Comparison of ENCODE assay signal across 8 mouse cellular contexts in the genomic region with DNA sequence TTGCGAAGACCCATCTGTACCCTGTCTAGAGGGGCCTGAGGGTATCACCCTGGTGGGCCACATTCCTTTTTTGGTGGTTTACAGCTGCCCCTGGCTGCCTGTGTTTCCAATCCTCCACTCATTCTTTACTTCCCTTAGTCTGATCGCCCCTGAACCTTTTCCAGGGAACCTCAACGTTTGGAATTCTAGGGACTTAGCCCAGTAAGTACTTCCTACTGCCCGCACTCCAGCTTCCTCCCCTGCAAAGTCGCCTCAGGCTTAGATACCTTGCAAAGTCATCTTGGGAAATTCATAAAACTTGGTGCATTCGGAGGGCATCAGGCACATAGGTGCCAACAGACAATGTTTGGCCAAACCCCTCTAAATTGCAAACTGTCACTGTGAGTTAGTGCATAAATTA. TPM values are rescaled to one million over a fixed set of nuclear protein-coding genes. Genes with fewer than 3 reads are reported as not detected.
DNase-seq lines count a peak whose midpoint lies in the region; ATAC-seq and TF ChIP-seq lines count a peak whose summit lies in the region.

No protein-coding gene starts in this region.

- 41% methylated on average over 6 of the region's 6 CpGs for WGBS in heart, embryonic 15.5 days
- 10% methylated on average over 6 of the region's 6 CpGs for WGBS in bone marrow, adult 2 months
- 35% methylated on average over 6 of the region's 6 CpGs for WGBS in hindbrain, embryonic 15.5 days
- 36% methylated on average over 6 of the region's 6 CpGs for WGBS in midbrain, embryonic 13.5 days

- H3K36me3 ChIP-seq in heart, embryonic 15.5 days = no peaks in the 10 kb centered on the region
- no peaks in the 10 kb centered on the region for H3K36me3 ChIP-seq in hindbrain, embryonic 15.5 days
- H3K36me3 ChIP-seq in midbrain, embryonic 13.5 days = no peaks in the 10 kb centered on the region

- no peak for TF ChIP-seq CTCF in bone marrow, adult 2 months (IDR thresholded peaks at IDR 0.05; ENCODE audit: control insufficient read depth, insufficient read depth, low read length)

- TF ChIP-seq POLR2A in bone marrow, adult 2 months (IDR thresholded peaks at IDR 0.05; ENCODE audit: borderline replicate concordance, control insufficient read depth, low read depth, low read length) = no peak

- H3K27ac ChIP-seq in heart, embryonic 15.5 days = peak overlapping the region; percentile 82
- peak overlapping the region; percentile 99 for H3K27ac ChIP-seq in bone marrow, adult 2 months (ENCODE audit: control insufficient read depth, insufficient read depth, low read depth, low read length, poor library complexity)
- H3K27ac ChIP-seq in hindbrain, embryonic 15.5 days (replicated peaks) = peak overlapping the region; percentile 95
- H3K27ac ChIP-seq in midbrain, embryonic 13.5 days = peak overlapping the region; percentile 98

- DNase-seq in heart, postnatal 14 days = no peak
- no peak for DNase-seq in layer of hippocampus, postnatal 10 days (ENCODE audit: low spot score in 2 of 2)
- DNase-seq in right cerebral cortex, adult 2 months (ENCODE audit: low spot score in 2 of 2) = no peak

- H3K4me2 ChIP-seq in heart, embryonic 15.5 days = peak overlapping the region; percentile 89
- peak overlapping the region; percentile 73 for H3K4me2 ChIP-seq in hindbrain, embryonic 15.5 days
- H3K4me2 ChIP-seq in midbrain, embryonic 13.5 days (replicated peaks) = peak overlapping the region; percentile 76

- ATAC-seq in heart, embryonic 15.5 days (replicated peaks; ENCODE audit: insufficient number of reproducible peaks, insufficient read depth, low FRiP score, low read depth) = no peak
- no peak for ATAC-seq in hindbrain, embryonic 15.5 days (ENCODE audit: low FRiP score, low read depth)
- ATAC-seq in midbrain, embryonic 13.5 days = no peak
- no peak for ATAC-seq in frontal cortex, adult (ENCODE audit: low TSS enrichment)

- peaks cover 54% of the 10 kb centered on the region for H3K4me1 ChIP-seq in heart, embryonic 15.5 days (replicated peaks)
- H3K4me1 ChIP-seq in bone marrow, adult 2 months (ENCODE audit: control insufficient read depth, insufficient read depth, low read length) = peaks cover 34% of the 10 kb centered on the region
- H3K4me1 ChIP-seq in hindbrain, embryonic 15.5 days (replicated peaks) = peaks cover 68% of the 10 kb centered on the region
- peaks cover 76% of the 10 kb centered on the region for H3K4me1 ChIP-seq in midbrain, embryonic 13.5 days (replicated peaks)

- H3K9ac ChIP-seq in heart, embryonic 15.5 days = peak overlapping the region; percentile 70
- H3K9ac ChIP-seq in hindbrain, embryonic 15.5 days = peak overlapping the region; percentile 84
- peak overlapping the region; percentile 91 for H3K9ac ChIP-seq in midbrain, embryonic 13.5 days (replicated peaks)

- intact Hi-C loops in heart, postnatal 14 days (cut with DNase I) = no loop called here

- H3K4me3 ChIP-seq in heart, embryonic 15.5 days = peak overlapping the region; percentile 65
- peak overlapping the region; percentile 98 for H3K4me3 ChIP-seq in bone marrow, adult 2 months (replicated peaks; ENCODE audit: control insufficient read depth, low read depth, low read length)
- peak overlapping the region; percentile 80 for H3K4me3 ChIP-seq in hindbrain, embryonic 15.5 days
- H3K4me3 ChIP-seq in midbrain, embryonic 13.5 days (replicated peaks) = peak overlapping the region; percentile 65

- no peaks in the 10 kb centered on the region for H3K27me3 ChIP-seq in heart, embryonic 15.5 days
- no peaks in the 10 kb centered on the region for H3K27me3 ChIP-seq in hindbrain, embryonic 15.5 days
- H3K27me3 ChIP-seq in midbrain, embryonic 13.5 days = no peaks in the 10 kb centered on the region

- H3K9me3 ChIP-seq in heart, embryonic 15.5 days (replicated peaks) = no peaks in the 10 kb centered on the region
- H3K9me3 ChIP-seq in hindbrain, embryonic 15.5 days = no peaks in the 10 kb centered on the region
- no peaks in the 10 kb centered on the region for H3K9me3 ChIP-seq in midbrain, embryonic 13.5 days

RNA-seq across cellular contexts. Expression of gene Sema4b, which starts 12.6 kb away (rescaled TPM):
- polyA plus RNA-seq in heart, embryonic 15.5 days (2015; fragmentation: Nextera tagmentation; extraction: Ambion mirVana) = 12.4 and 14.0 TPM in 2 replicates
- 10 to 100 TPM; 12.9 to 13.4 TPM for total RNA-seq in heart, postnatal 14 days (2021)
- polyA plus RNA-seq in bone marrow, adult 2 months (2011; ENCODE audit: insufficient read depth, insufficient read length, low replicate concordance, missing spikeins) = 33.7 and 51.6 TPM in 2 replicates
- polyA plus RNA-seq in hindbrain, embryonic 15.5 days (2015; fragmentation: Nextera tagmentation; extraction: Ambion mirVana) = 22.7 and 25.7 TPM in 2 replicates
- polyA plus RNA-seq in midbrain, embryonic 13.5 days (2015; fragmentation: Nextera tagmentation; extraction: Ambion mirVana) = 22.8 and 24.0 TPM in 2 replicates
- 10 to 100 TPM; 30.4 to 30.7 TPM for total RNA-seq in layer of hippocampus, postnatal 10 days (2021)

RNA-seq across cellular contexts. Expression of gene Cib1, which starts 33.3 kb away (rescaled TPM):
- 48.7 and 65.4 TPM in 2 replicates for polyA plus RNA-seq in heart, embryonic 15.5 days (2015; fragmentation: Nextera tagmentation; extraction: Ambion mirVana)
- 10 to 100 TPM; 18.1 to 22.5 TPM for total RNA-seq in heart, postnatal 14 days (2021)
- 81.7 and 82.5 TPM in 2 replicates for polyA plus RNA-seq in bone marrow, adult 2 months (2011; ENCODE audit: insufficient read depth, insufficient read length, low replicate concordance, missing spikeins)
- polyA plus RNA-seq in hindbrain, embryonic 15.5 days (2015; fragmentation: Nextera tagmentation; extraction: Ambion mirVana) = 36.4 and 38.3 TPM in 2 replicates
- 30.1 and 38.1 TPM in 2 replicates for polyA plus RNA-seq in midbrain, embryonic 13.5 days (2015; fragmentation: Nextera tagmentation; extraction: Ambion mirVana)
- total RNA-seq in layer of hippocampus, postnatal 10 days (2021) = 10 to 100 TPM; 23.4 to 24.3 TPM

RNA-seq across cellular contexts. Expression of gene Gdpgp1, which starts 33.4 kb away (rescaled TPM):
- 2.7 and 3.8 TPM in 2 replicates for polyA plus RNA-seq in heart, embryonic 15.5 days (2015; fragmentation: Nextera tagmentation; extraction: Ambion mirVana)
- 1 to 10 TPM; 1.9 TPM for total RNA-seq in heart, postnatal 14 days (2021)
- 1.1 and 1.8 TPM in 2 replicates for polyA plus RNA-seq in bone marrow, adult 2 months (2011; ENCODE audit: insufficient read depth, insufficient read length, low replicate concordance, missing spikeins)
- 4.5 and 4.6 TPM in 2 replicates for polyA plus RNA-seq in hindbrain, embryonic 15.5 days (2015; fragmentation: Nextera tagmentation; extraction: Ambion mirVana)
- polyA plus RNA-seq in midbrain, embryonic 13.5 days (2015; fragmentation: Nextera tagmentation; extraction: Ambion mirVana) = 4.2 and 4.3 TPM in 2 replicates
- 1 to 10 TPM; 6.4 to 6.7 TPM for total RNA-seq in layer of hippocampus, postnatal 10 days (2021)

RNA-seq across cellular contexts. Expression of gene Ttll13, which starts 46.9 kb away (rescaled TPM):
- polyA plus RNA-seq in heart, embryonic 15.5 days (2015; fragmentation: Nextera tagmentation; extraction: Ambion mirVana) = 0.63 and 1.2 TPM in 2 replicates
- total RNA-seq in heart, postnatal 14 days (2021) = under 1 TPM; 0.46 to 0.55 TPM
- polyA plus RNA-seq in bone marrow, adult 2 months (2011; ENCODE audit: insufficient read depth, insufficient read length, low replicate concordance, missing spikeins) = not detected in 2 replicates
- polyA plus RNA-seq in hindbrain, embryonic 15.5 days (2015; fragmentation: Nextera tagmentation; extraction: Ambion mirVana) = 1.9 and 2.5 TPM in 2 replicates
- 1.9 and 2.0 TPM in 2 replicates for polyA plus RNA-seq in midbrain, embryonic 13.5 days (2015; fragmentation: Nextera tagmentation; extraction: Ambion mirVana)
- 1 to 10 TPM; 1.4 to 1.5 TPM for total RNA-seq in layer of hippocampus, postnatal 10 days (2021)
